Mouse (Mus musculus): ENCODE data around the gene 4932438A13Rik. TPM values are rescaled to one million over a fixed set of nuclear protein-coding genes. Genes with fewer than 3 reads are reported as not detected.

4932438A13Rik gene
- polyA plus RNA-seq, 1 experiment: 20.5 TPM

DNA sequence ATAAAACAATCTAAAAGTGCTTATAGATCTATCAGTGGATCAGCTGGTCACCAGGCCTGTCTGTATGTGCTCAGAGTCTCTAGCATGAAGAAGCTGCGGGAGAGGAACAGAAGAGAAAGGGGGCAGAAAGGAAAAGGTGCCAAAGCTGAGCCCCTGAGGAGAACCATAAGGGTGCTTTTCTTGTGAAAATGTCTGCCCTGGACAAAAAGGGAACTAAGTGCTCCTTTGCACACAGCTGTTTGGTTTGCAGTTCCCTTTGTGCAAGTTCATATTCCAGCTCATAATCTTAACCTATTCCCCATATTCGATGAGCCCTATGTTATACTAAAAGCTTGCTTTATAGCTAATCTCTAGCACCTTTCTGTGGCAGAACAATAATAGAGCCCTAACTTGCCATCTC, 175.1 kb downstream of the 4932438A13Rik start:
- Histone ChIP-seq H3K4me1 (ENCODE audit: control insufficient read depth, insufficient read depth, low read length) (no peaks in the 10 kb centered on the region), H3K4me3 (replicated peaks; ENCODE audit: control insufficient read depth, low read depth, low read length) (no peak overlapping the region), H3K27ac (ENCODE audit: control insufficient read depth, insufficient read depth, low read depth, low read length, poor library complexity) (no peak overlapping the region; the same call in 1 of the 2 replicates)
- 47% methylated on average over 2 of the region's 2 CpGs for WGBS
- TF ChIP-seq POLR2A (IDR thresholded peaks at IDR 0.05; ENCODE audit: borderline replicate concordance, control insufficient read depth, low read depth, low read length) (no peak), CTCF (IDR thresholded peaks at IDR 0.05; ENCODE audit: control insufficient read depth, insufficient read depth, low read length) (no peak)

DNA sequence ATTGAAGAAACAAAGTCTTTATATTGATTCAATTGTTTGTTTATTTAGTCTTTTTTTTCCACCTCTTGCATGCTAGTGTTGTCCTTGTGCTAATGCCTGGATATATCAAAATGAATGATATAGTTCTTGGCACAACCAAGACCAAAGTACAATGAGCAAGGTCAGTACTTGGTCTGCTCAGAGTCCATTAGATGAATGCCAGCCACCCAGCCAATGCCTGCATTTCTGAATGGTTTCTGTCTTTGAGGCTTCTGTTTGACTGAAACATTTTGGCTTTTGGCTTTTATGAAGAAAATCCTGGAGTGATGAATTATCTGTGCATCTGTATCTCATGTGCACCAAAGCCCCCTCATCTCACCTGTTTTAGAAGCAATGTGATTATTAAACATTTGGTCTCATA, 176.9 kb downstream of the 4932438A13Rik start:
- Histone ChIP-seq H3K27ac (ENCODE audit: control insufficient read depth, insufficient read depth, low read depth, low read length, poor library complexity) (no peak overlapping the region), H3K4me3 (replicated peaks; ENCODE audit: control insufficient read depth, low read depth, low read length) (no peak overlapping the region), H3K4me1 (ENCODE audit: control insufficient read depth, insufficient read depth, low read length) (no peaks in the 10 kb centered on the region)
- no peak for TF ChIP-seq POLR2A (IDR thresholded peaks at IDR 0.05; ENCODE audit: borderline replicate concordance, control insufficient read depth, low read depth, low read length)
- TF ChIP-seq CTCF (IDR thresholded peaks at IDR 0.05; ENCODE audit: control insufficient read depth, insufficient read depth, low read length): no peak

DNA sequence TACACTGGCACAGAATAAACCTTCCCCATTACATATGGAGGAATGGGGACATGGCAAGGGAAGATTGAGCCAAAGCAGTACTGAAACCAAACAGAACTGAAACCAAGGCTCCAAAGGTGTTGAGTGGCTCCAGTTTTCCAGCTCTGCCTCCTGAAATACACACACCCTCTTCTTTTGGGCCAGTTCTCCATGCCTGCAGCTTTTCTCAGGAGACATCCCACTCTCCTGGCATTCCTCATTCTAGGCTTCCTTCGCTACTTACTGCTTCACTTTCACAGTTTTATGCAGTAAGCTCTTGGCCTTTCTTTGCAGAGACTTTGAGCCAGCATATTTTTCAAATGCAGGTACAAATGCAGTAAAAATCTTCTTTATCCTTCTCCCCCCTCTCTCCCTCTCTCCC, 188.6 kb downstream of the 4932438A13Rik start:
- H3K27ac ChIP-seq (ENCODE audit: control insufficient read depth, insufficient read depth, low read depth, low read length, poor library complexity): no peak overlapping the region
- H3K4me1 ChIP-seq (ENCODE audit: control insufficient read depth, insufficient read depth, low read length): no peaks in the 10 kb centered on the region
- WGBS: 88% methylated on average over 1 of the region's 1 CpGs
- no peak for TF ChIP-seq POLR2A (IDR thresholded peaks at IDR 0.05; ENCODE audit: borderline replicate concordance, control insufficient read depth, low read depth, low read length)
- no peak overlapping the region for H3K4me3 ChIP-seq (replicated peaks; ENCODE audit: control insufficient read depth, low read depth, low read length)

- Histone ChIP-seq H3K27ac (ENCODE audit: control insufficient read depth, insufficient read depth, low read depth, low read length, poor library complexity) (no peak within 1 kb of the TSS), H3K4me1 (ENCODE audit: control insufficient read depth, insufficient read depth, low read length) (no peaks in the 10 kb centered on the region), H3K4me3 (replicated peaks; ENCODE audit: control insufficient read depth, low read depth, low read length) (no peak within 1 kb of the TSS)
- 81% methylated on average over 39 of the region's 39 CpGs for WGBS
- TF ChIP-seq CTCF (IDR thresholded peaks at IDR 0.05; ENCODE audit: control insufficient read depth, insufficient read depth, low read length) (no peak), POLR2A (IDR thresholded peaks at IDR 0.05; ENCODE audit: borderline replicate concordance, control insufficient read depth, low read depth, low read length) (no peak)
These were observed 200.5 kb downstream of the 4932438A13Rik start, which contains the start of gene Adad1 for GRCm38 (mm10) chr3:37063406-37063805. Gene Adad1 (plus strand): TSS chr3:37063527.

DNA sequence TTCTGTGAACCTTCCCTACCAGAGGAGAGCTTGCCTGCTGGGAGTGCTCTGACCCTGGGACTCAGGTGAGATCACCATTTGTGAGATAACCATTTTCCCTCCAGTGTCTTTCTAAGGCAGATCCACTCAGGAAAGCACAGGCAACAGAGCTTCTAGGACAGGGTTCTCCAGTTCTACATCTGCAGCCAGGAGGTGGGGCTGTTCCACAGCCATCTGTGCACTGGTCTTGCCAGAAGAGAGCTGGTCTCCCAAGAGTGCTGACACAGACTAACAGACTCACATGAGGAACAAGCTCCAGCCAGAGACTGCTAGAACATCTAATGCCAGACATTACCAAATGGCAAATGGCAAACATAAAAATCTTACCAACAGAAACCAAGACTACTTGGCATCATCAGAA, 210.3 kb downstream of the 4932438A13Rik start:
- no peak overlapping the region for H3K4me3 ChIP-seq (replicated peaks; ENCODE audit: control insufficient read depth, low read depth, low read length)

DNA sequence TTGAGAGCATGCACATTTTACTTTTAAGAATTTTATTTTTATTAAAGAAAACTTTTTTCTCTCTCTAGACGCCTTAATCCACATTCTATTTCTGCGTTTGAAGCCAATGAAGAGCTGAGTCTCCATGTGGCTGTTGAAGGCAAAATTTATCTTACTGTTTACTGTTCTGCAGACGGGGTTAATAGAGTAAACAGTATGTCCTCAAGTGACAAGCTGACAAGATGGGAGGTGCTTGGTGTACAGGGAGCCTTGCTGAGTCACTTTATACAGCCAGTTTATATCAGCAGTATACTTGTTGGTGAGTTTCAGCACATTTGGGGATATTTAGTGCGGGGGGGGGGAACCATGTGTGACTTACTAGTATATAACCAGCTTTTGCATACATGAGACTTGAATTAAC, 222.0 kb downstream of the 4932438A13Rik start:
- no peak overlapping the region for H3K27ac ChIP-seq (ENCODE audit: control insufficient read depth, insufficient read depth, low read depth, low read length, poor library complexity)
- no peaks in the 10 kb centered on the region for H3K4me1 ChIP-seq (ENCODE audit: control insufficient read depth, insufficient read depth, low read length)
- WGBS: 79% methylated on average over 4 of the region's 4 CpGs
- TF ChIP-seq CTCF (IDR thresholded peaks at IDR 0.05; ENCODE audit: control insufficient read depth, insufficient read depth, low read length) (no peak), POLR2A (IDR thresholded peaks at IDR 0.05; ENCODE audit: borderline replicate concordance, control insufficient read depth, low read depth, low read length) (no peak)
- no peak overlapping the region for H3K4me3 ChIP-seq (replicated peaks; ENCODE audit: control insufficient read depth, low read depth, low read length)

More for the DNA sequence above, 210.3 kb downstream of the 4932438A13Rik start:
- TF ChIP-seq CTCF (IDR thresholded peaks at IDR 0.05; ENCODE audit: control insufficient read depth, insufficient read depth, low read length): peak; percentile 41; the same call in 1 of the 2 replicates
- TF ChIP-seq POLR2A (IDR thresholded peaks at IDR 0.05; ENCODE audit: borderline replicate concordance, control insufficient read depth, low read depth, low read length): no peak
- Histone ChIP-seq H3K27ac (ENCODE audit: control insufficient read depth, insufficient read depth, low read depth, low read length, poor library complexity) (no peak overlapping the region), H3K4me1 (ENCODE audit: control insufficient read depth, insufficient read depth, low read length) (no peaks in the 10 kb centered on the region)

- H3K4me3 ChIP-seq (replicated peaks; ENCODE audit: control insufficient read depth, low read depth, low read length): no peak overlapping the region
- no peak overlapping the region for H3K27ac ChIP-seq (ENCODE audit: control insufficient read depth, insufficient read depth, low read depth, low read length, poor library complexity)
- TF ChIP-seq CTCF (IDR thresholded peaks at IDR 0.05; ENCODE audit: control insufficient read depth, insufficient read depth, low read length) (no peak), POLR2A (IDR thresholded peaks at IDR 0.05; ENCODE audit: borderline replicate concordance, control insufficient read depth, low read depth, low read length) (no peak)
- no peaks in the 10 kb centered on the region for H3K4me1 ChIP-seq (ENCODE audit: control insufficient read depth, insufficient read depth, low read length)
These were observed 227.8 kb downstream of the 4932438A13Rik start for GRCm38 (mm10) chr3:37090721-37091120.

Other genes starting within 250 kb of the 4932438A13Rik start
- gene Bbs7, start 249.6 kb upstream of the 4932438A13Rik start, polyA plus RNA-seq (2011; ENCODE audit: insufficient read depth, insufficient read length, low replicate concordance, missing spikeins): 1.7 and 1.9 TPM in 2 replicates
- 4.1 TPM in 1 of 2 replicates, not detected in the other for gene Trpc3, start 172.9 kb upstream of the 4932438A13Rik start, polyA plus RNA-seq (2011; ENCODE audit: insufficient read depth, insufficient read length, low replicate concordance, missing spikeins)
- not detected in 2 replicates for gene Adad1, start 200.4 kb downstream of the 4932438A13Rik start, polyA plus RNA-seq (2011; ENCODE audit: insufficient read depth, insufficient read length, low replicate concordance, missing spikeins)